Mouse (Mus musculus) liver, postnatal 0 days (tissue): ENCODE measurements around the gene Rgmb. TPM values are rescaled to one million over a fixed set of nuclear protein-coding genes. Genes with fewer than 3 reads are reported as not detected.
A peak's percentile ranks its signal among the peaks of the same experiment; 100 is the strongest.

Source experiments
- ATAC-seq: fragments of 200-750 bp; cut with Nextera tagmentation; 2 replicates; pipeline ENCODE4 v1.8.0; 2017; ENCODE audit warnings: mild to moderate bottlenecking, moderate library complexity
- DNase-seq: peaks from one replicate; pipeline ENCODE4 v3.0.0-alpha.2; 2016
- H3K27ac ChIP-seq: fragments of 300-500 bp; sonication (generic); 2 replicates; pipeline ENCODE4 v1.5.1; 2014; ENCODE audit warnings: antibody characterized with exemption, moderate library complexity, mild to moderate bottlenecking, low read depth
- H3K27me3 ChIP-seq: fragments of 300-500 bp; sonication (generic); 2 replicates; pipeline ENCODE4 v1.6.1; 2014; ENCODE audit warnings: low read length, control low read depth, mixed read lengths; ENCODE audit not compliant: insufficient read depth
- H3K36me3 ChIP-seq: fragments of 300-500 bp; sonication (generic); replicated peaks from 2 replicates; pipeline ENCODE4 v1.6.1; 2014; ENCODE audit warnings: mild to moderate bottlenecking, control low read depth, low read length, moderate library complexity, mixed read lengths; ENCODE audit not compliant: insufficient read depth
- H3K4me1 ChIP-seq: fragments of 300-500 bp; sonication (generic); 2 replicates; pipeline ENCODE4 v1.6.1; 2014; ENCODE audit warnings: antibody characterized with exemption, mild to moderate bottlenecking, control low read depth; ENCODE audit not compliant: insufficient read depth
- H3K4me2 ChIP-seq: fragments of 300-500 bp; sonication (generic); 2 replicates; pipeline ENCODE4 v1.6.1; 2014; ENCODE audit warnings: low read depth, mild to moderate bottlenecking, low read length, moderate library complexity, mixed read lengths
- H3K4me3 ChIP-seq: fragments of 300-500 bp; sonication (generic); 2 replicates; pipeline ENCODE4 v1.5.1; 2014; ENCODE audit warnings: low read depth, low read length
- H3K9ac ChIP-seq: fragments of 300-500 bp; sonication (generic); replicated peaks from 2 replicates; pipeline ENCODE4 v1.6.1; 2014; ENCODE audit warnings: mild to moderate bottlenecking, moderate library complexity
- H3K9me3 ChIP-seq: fragments of 300-500 bp; sonication (generic); 2 replicates; pipeline ENCODE4 v1.6.1; 2016; ENCODE audit warnings: mild to moderate bottlenecking, control low read depth, low read length, mixed read lengths
- CTCF ChIP-seq: sonication (generic); IDR thresholded peaks from 2 replicates; pipeline ENCODE4 v1.5.1; 2016; ENCODE audit warnings: antibody characterized with exemption, low read depth
- EP300 ChIP-seq: IDR thresholded peaks from 2 replicates; pipeline ENCODE4 v1.6.1; 2016; ENCODE audit warnings: antibody characterized with exemption, low read depth, mild to moderate bottlenecking
- WGBS: fragments of 180-500 bp; shearing (Covaris S2); extraction: QIAGEN DNeasy Blood & Tissue Kit; methylation state at CpG from one replicate; pipeline ENCODE4 v1.1.7; 2014; ENCODE audit not compliant: insufficient replicate concordance; 5-methylcytosine and 5-hydroxymethylcytosine counted together
- polyA plus RNA-seq: library from polyadenylated mRNA; unstranded; fragments of >200 nt; fragmentation: Nextera tagmentation; extraction: Ambion mirVana; gene quantifications from 2 replicates; pipeline ENCODE4 v1.2.1, GENCODE M21; 2015

Gene Rgmb
- polyA plus RNA-seq, 1 experiment from 2014 or later: 1.3 TPM

DNA sequence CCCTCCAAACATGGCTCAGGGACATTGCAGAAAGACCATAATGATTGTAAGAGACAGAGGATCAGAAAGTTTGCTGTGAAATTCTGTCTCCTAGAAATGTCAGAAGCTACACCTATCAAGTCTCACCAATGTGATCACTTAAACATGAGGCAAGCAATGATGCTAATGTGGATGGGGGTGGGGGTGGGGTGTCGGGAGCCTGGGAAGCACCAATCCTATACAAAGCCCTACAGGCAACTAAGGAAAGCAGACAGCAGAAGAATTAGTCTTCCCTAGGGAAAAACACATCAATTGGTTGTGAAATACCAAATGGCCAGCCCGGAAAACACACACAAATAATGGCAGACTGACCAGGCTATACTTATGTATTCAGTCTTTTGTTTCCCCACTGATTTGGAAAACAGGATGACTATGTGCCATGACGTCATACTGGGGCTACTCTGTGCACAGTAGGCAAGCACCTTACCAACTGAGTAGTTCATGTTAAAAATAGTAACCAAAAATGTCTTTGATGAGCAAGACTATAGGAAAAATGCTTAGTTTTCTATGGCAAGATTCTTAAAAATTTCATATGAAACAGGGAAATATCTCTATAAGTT, 31.5 kb downstream of the Rgmb start:
- ATAC-seq: no peak
- DNase-seq: no peak
- Histone ChIP-seq H3K27ac (no peak overlapping the region), H3K36me3 (no peaks in the 10 kb centered on the region), H3K9ac (no peak overlapping the region), H3K4me3 (no peak overlapping the region), H3K4me2 (no peak overlapping the region), H3K4me1 (no peaks in the 10 kb centered on the region), H3K9me3 (no peaks in the 10 kb centered on the region), H3K27me3 (no peaks in the 10 kb centered on the region)
- TF ChIP-seq EP300 (no peak), CTCF (no peak)
- 63% methylated on average over 3 of the region's 3 CpGs for WGBS

- no peaks in the 10 kb centered on the region for H3K9me3 ChIP-seq
- H3K9ac ChIP-seq: no peak overlapping the region
- no peak for ATAC-seq
- H3K27ac ChIP-seq: no peak overlapping the region
- TF ChIP-seq EP300 (no peak), CTCF (no peak)
- no peaks in the 10 kb centered on the region for H3K36me3 ChIP-seq
- H3K4me3 ChIP-seq: no peak overlapping the region
- H3K27me3 ChIP-seq: no peaks in the 10 kb centered on the region
- WGBS: 75% methylated on average over 8 of the region's 8 CpGs
- DNase-seq: no peak
- H3K4me1 ChIP-seq: no peaks in the 10 kb centered on the region
- no peak overlapping the region for H3K4me2 ChIP-seq
Measured at GRCm38 (mm10) chr17:15790716-15791115, 40.1 kb downstream of the Rgmb start.

- Histone ChIP-seq H3K4me2 (no peak overlapping the region), H3K9ac (no peak overlapping the region), H3K4me1 (no peaks in the 10 kb centered on the region), H3K27me3 (no peaks in the 10 kb centered on the region), H3K27ac (no peak overlapping the region), H3K36me3 (no peaks in the 10 kb centered on the region), H3K9me3 (no peaks in the 10 kb centered on the region), H3K4me3 (no peak overlapping the region)
- DNase-seq (no peak), ATAC-seq (no peak)
- 24% methylated on average over 3 of the region's 3 CpGs for WGBS
- TF ChIP-seq CTCF: peak; percentile 62
- no peak for TF ChIP-seq EP300
Measured at GRCm38 (mm10) chr17:15787036-15787435, 43.8 kb downstream of the Rgmb start.

DNA sequence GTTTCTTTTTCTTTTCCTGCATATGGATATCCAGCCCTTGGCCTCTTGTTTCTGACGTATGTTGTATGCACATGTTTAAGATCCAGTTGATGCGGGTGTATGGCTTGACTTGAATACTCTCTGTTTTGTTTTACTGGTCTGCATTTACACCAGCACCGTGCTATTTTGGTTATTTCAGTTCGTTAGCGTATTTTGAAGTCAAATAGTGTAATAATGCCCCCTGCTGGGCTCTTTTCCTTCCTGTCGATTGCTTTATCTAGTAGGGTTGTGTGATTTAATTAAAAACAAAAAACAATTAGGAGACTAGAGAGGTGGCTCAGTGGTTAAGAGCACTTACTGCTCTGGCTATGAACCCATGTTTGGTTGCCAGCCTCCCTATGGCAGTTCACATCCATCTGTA, 52.9 kb downstream of the Rgmb start:
- H3K27ac ChIP-seq: no peak overlapping the region
- H3K9me3 ChIP-seq: no peaks in the 10 kb centered on the region
- no peaks in the 10 kb centered on the region for H3K4me1 ChIP-seq
- DNase-seq: no peak
- no peaks in the 10 kb centered on the region for H3K36me3 ChIP-seq
- no peak overlapping the region for H3K4me3 ChIP-seq
- no peak overlapping the region for H3K9ac ChIP-seq
- no peaks in the 10 kb centered on the region for H3K27me3 ChIP-seq
- H3K4me2 ChIP-seq: no peak overlapping the region
- 71% methylated on average over 6 of the region's 6 CpGs for WGBS
- TF ChIP-seq EP300 (no peak), CTCF (peak; percentile 32)
- no peak for ATAC-seq

DNA sequence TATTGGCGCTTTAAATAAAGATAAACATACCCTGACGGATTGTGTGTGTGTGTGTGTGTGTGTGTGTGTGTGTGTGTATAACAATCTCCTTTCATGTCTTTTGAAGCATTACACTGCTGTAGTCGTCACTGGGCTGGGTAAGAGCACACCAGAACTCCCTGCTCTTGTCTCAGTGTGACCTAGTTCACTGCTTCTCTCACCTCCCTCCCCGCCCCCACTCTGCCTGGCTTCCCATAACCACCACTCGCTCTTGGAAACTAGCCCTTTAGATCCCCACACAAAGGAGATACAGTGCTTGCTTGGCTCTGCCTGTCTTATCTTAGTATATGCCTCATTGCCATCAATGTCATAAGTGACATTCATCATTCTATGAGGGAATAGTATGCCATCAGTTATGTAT, 54.5 kb downstream of the Rgmb start:
- Histone ChIP-seq H3K4me1 (no peaks in the 10 kb centered on the region), H3K9me3 (no peaks in the 10 kb centered on the region), H3K27me3 (no peaks in the 10 kb centered on the region), H3K9ac (no peak overlapping the region), H3K36me3 (peaks cover 3% of the 10 kb centered on the region; the same call in 1 of the 2 replicates), H3K4me2 (no peak overlapping the region), H3K4me3 (no peak overlapping the region), H3K27ac (no peak overlapping the region)
- DNase-seq (no peak), ATAC-seq (no peak)
- 72% methylated on average over 5 of the region's 5 CpGs for WGBS
- TF ChIP-seq CTCF (no peak), EP300 (no peak)

DNA sequence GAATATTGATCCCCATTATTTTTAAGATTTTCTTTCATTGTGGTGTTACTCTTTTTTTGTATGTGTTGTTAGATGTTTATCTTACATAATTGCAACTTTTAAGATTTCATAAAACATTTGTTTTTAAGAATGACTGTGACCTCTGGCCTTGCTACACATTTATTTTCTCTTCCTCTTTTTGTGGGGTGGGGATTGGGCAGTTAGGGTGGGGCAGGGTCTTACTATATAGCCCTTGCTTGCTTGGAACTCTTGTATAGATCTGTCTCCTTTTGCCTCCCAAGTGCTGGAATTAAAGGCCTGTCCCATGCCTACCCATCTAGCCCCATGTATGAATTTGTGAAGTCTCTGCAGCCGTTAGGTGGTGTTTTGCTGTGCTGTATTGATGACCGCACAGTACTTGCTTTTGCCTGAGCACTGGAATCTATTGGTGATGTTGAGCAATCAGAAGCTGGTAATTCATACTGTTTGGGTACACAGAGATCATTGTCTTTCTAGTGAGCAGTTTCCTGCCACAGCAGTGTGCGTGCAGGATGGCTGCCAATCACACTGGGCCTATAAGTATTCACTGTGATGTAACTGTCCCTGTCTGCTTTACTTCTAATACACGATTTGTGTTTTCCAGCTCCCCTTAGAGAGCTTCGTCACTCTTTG, 56.1 kb downstream of the Rgmb start:
- Histone ChIP-seq H3K4me3 (no peak overlapping the region), H3K9me3 (no peaks in the 10 kb centered on the region), H3K4me1 (no peaks in the 10 kb centered on the region), H3K27ac (peak overlapping the region; percentile 8; the same call in 1 of the 2 replicates), H3K27me3 (no peaks in the 10 kb centered on the region), H3K36me3 (peaks cover 18% of the 10 kb centered on the region), H3K9ac (no peak overlapping the region), H3K4me2 (no peak overlapping the region)
- 55% methylated on average over 5 of the region's 5 CpGs for WGBS
- peak; percentile 90 for ATAC-seq
- DNase-seq: peak; percentile 19
- TF ChIP-seq EP300: no peak
- no peak for TF ChIP-seq CTCF
